Mouse (Mus musculus) stomach, embryonic 14.5 days (tissue): Measurements from ENCODE around the gene Trpm7. TPM values are rescaled to one million over a fixed set of nuclear protein-coding genes. Genes with fewer than 3 reads are reported as not detected.

Experiments used
- ATAC-seq: fragments of 200-750 bp; cut with Nextera tagmentation; 2 replicates; pipeline ENCODE4 v1.8.0; 2017; ENCODE audit warnings: low read depth, moderate TSS enrichment; ENCODE audit not compliant: insufficient number of reproducible peaks, insufficient read depth, low FRiP score
- H3K27ac ChIP-seq: fragments of 300-500 bp; sonication (generic); 2 replicates; pipeline ENCODE4 v1.5.1; 2014; ENCODE audit warnings: mild to moderate bottlenecking, low read length, moderate library complexity, mixed read lengths
- H3K27me3 ChIP-seq: fragments of 300-500 bp; sonication (generic); 2 replicates; pipeline ENCODE4 v1.6.1; 2014; ENCODE audit warnings: low read length, control low read depth, mixed read lengths; ENCODE audit not compliant: control insufficient read depth, insufficient read depth
- H3K36me3 ChIP-seq: fragments of 300-500 bp; sonication (generic); 2 replicates; pipeline ENCODE4 v1.6.1; 2014; ENCODE audit warnings: mild to moderate bottlenecking, control low read depth, low read length, moderate library complexity, mixed read lengths; ENCODE audit not compliant: control insufficient read depth, insufficient read depth
- H3K4me1 ChIP-seq: fragments of 300-500 bp; sonication (generic); 2 replicates; pipeline ENCODE4 v1.6.1; 2014; ENCODE audit warnings: low read length, control low read depth, mixed read lengths; ENCODE audit not compliant: control insufficient read depth, insufficient read depth
- H3K4me2 ChIP-seq: fragments of 300-500 bp; sonication (generic); replicated peaks from 2 replicates; pipeline ENCODE4 v1.6.1; 2014; ENCODE audit warnings: low read depth, low read length, control low read depth
- H3K4me3 ChIP-seq: fragments of 300-500 bp; sonication (generic); 2 replicates; pipeline ENCODE4 v1.5.1; 2014; ENCODE audit warnings: low read depth, low read length, control low read depth
- H3K9ac ChIP-seq: fragments of 300-500 bp; sonication (generic); replicated peaks from 2 replicates; pipeline ENCODE4 v1.6.1; 2014; ENCODE audit warnings: low read depth, mild to moderate bottlenecking, control low read depth, low read length, moderate library complexity, mixed read lengths
- H3K9me3 ChIP-seq: fragments of 300-500 bp; sonication (generic); 2 replicates; pipeline ENCODE4 v1.6.1; 2016; ENCODE audit warnings: low read depth, low read length, control low read depth; ENCODE audit not compliant: control insufficient read depth
- WGBS: fragments of 180-500 bp; shearing (Covaris S2); extraction: QIAGEN DNeasy Blood & Tissue Kit; methylation state at CpG from one replicate; pipeline ENCODE4 v1.1.7; 2014; 5-methylcytosine and 5-hydroxymethylcytosine counted together
- polyA plus RNA-seq: library from polyadenylated mRNA; unstranded; fragments of >200 nt; fragmentation: Nextera tagmentation; extraction: Ambion mirVana; gene quantifications from 2 replicates; pipeline ENCODE4 v1.2.1, GENCODE M21; 2014

Gene Trpm7
- polyA plus RNA-seq, 1 experiment from 2014 or later = 71.1 TPM

DNA sequence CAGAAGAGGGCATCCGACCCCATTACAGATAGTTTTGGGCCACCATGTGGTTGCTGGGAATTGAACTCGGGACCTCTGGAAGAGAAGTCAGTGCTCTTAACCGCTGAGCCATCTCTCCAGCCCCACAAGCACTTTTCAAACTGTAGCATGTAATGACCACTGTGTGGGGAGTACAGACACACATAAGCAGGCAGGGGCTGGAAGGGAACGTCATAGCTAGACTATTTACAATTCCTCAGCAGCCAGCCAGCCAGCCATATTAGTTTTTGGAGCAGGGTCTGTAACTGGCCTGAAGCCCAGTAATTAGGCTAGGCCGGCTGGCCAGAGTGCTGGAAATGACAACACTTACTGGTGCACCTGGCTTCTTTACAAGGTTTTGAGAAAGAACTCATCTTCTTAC is 77.6 kb downstream of the Trpm7 start:
- Histone ChIP-seq H3K36me3 (peaks cover 60% of the 10 kb centered on the region), H3K4me3 (no peak overlapping the region), H3K27me3 (no peaks in the 10 kb centered on the region), H3K9me3 (no peaks in the 10 kb centered on the region), H3K27ac (no peak overlapping the region), H3K4me1 (no peaks in the 10 kb centered on the region), H3K9ac (no peak overlapping the region), H3K4me2 (no peak overlapping the region)
- no peak for ATAC-seq
- WGBS = 78% methylated on average over 5 of the region's 5 CpGs

DNA sequence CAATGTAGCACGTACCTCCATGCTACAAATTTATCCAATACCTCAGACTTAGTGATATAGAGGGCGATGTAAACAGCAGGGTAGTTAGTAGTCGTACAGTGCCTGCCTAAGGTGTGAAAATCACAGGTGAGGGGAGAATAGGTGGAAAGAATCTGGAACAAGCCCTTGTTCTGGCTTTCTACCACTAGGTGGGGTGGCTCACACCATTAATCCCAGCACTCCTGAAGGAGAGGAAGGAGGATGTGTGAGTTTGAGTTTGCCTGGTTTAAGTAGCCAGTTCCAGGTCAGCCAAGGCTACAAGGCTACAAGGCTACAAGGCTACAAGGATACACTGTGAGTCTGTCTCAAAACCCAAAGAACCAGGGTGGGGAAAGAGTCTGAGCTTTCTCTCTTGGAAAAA is 80.3 kb downstream of the Trpm7 start:
- WGBS = 80% methylated on average over 3 of the region's 3 CpGs
- Histone ChIP-seq H3K27ac (no peak overlapping the region), H3K27me3 (no peaks in the 10 kb centered on the region), H3K9me3 (no peaks in the 10 kb centered on the region), H3K9ac (no peak overlapping the region), H3K4me1 (no peaks in the 10 kb centered on the region), H3K4me3 (no peak overlapping the region), H3K36me3 (peaks cover 66% of the 10 kb centered on the region), H3K4me2 (no peak overlapping the region)
- no peak for ATAC-seq

DNA sequence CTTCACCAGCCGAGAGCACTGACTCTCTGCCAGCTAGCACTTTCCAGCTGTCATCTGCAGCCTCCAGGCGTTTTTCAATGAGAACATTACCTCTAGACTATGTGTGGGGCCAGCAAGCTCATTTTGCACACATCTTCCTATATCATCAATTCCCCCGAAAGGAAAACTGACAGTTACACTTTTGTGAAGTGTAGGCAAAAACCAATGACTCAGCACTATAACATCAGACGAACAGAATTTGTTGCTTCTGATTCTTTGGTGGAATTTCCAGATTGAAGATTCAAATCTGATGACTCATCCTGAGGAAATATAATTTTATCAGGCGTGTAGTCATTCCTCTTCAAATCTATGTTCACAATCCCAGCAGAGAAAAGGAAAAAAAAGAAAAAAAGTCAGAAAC is 83.4 kb downstream of the Trpm7 start:
- Histone ChIP-seq H3K4me1 (no peaks in the 10 kb centered on the region), H3K27ac (no peak overlapping the region), H3K27me3 (no peaks in the 10 kb centered on the region), H3K4me3 (no peak overlapping the region), H3K9me3 (no peaks in the 10 kb centered on the region), H3K4me2 (no peak overlapping the region), H3K36me3 (peaks cover 51% of the 10 kb centered on the region), H3K9ac (no peak overlapping the region)
- no peak for ATAC-seq
- WGBS = 74% methylated on average over 5 of the region's 5 CpGs

DNA sequence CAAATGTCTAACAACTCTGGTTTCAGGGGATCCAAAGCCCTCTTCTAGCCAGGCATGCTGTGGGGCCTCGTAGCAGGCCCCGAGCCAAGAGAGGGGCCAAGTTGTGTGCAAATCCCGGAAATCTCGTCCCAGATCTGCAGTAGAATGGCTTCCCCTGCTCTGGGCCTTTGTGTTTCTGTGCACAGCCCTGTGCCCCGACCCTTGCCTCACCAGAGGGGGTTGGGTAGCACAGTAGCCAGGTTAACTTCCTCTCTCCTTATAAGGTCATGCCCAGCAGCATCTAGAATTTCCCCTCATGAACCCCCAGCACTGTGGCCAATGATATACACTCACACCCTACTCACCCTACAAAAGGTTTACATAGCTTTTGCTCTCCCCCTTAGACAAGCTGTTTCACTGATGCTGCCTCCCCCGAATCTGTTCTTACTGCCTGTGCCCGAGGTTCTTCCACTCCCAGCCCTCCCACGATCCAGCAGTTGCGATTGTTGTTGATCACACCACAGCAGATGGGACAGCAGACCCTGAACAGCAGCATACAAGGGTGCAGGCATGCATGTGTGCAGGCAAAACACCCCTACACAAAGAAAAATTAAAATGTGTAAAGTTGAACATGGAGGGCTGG is 88.2 kb downstream of the Trpm7 start:
- Histone ChIP-seq H3K27me3 (no peaks in the 10 kb centered on the region), H3K4me2 (no peak overlapping the region), H3K36me3 (peaks cover 17% of the 10 kb centered on the region), H3K4me3 (no peak overlapping the region), H3K27ac (peak overlapping the region; percentile 53; the same call in 1 of the 2 replicates), H3K4me1 (no peaks in the 10 kb centered on the region), H3K9me3 (no peaks in the 10 kb centered on the region), H3K9ac (no peak overlapping the region)
- 35% methylated on average over 9 of the region's 9 CpGs for WGBS
- peak; percentile 37 for ATAC-seq

DNA sequence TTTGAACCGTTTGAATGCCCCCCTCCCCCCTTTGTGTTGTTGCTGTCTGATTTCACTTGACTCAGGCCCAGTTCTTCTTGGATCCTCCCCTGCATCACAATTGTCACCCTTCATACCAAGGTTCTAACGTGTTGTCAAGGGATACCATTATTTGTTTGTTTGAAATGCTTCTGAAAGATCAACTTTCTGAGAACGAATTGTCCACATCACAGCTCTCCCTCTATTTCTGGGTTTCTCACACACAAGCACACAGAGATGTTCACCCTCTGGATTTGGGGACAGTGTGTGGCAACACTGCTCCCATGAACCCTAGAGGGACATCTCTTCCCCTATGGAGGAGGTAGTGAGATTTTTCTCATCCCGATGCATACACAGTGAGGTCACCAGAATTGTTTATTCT is 92.7 kb downstream of the Trpm7 start, which contains the start of gene Usp50:
Gene Usp50, minus strand, starts transcription at position 101 of the 400 bp plus-strand sequence.
- no peaks in the 10 kb centered on the region for H3K36me3 ChIP-seq
- H3K4me2 ChIP-seq = no peak within 1 kb of the TSS
- H3K4me3 ChIP-seq = no peak within 1 kb of the TSS
- no peak within 1 kb of the TSS for H3K27ac ChIP-seq
- ATAC-seq = no peak
- H3K4me1 ChIP-seq = no peaks in the 10 kb centered on the region
- WGBS = 62% methylated on average over 4 of the region's 4 CpGs
- H3K27me3 ChIP-seq = no peaks in the 10 kb centered on the region
- no peak within 1 kb of the TSS for H3K9ac ChIP-seq
- no peaks in the 10 kb centered on the region for H3K9me3 ChIP-seq

DNA sequence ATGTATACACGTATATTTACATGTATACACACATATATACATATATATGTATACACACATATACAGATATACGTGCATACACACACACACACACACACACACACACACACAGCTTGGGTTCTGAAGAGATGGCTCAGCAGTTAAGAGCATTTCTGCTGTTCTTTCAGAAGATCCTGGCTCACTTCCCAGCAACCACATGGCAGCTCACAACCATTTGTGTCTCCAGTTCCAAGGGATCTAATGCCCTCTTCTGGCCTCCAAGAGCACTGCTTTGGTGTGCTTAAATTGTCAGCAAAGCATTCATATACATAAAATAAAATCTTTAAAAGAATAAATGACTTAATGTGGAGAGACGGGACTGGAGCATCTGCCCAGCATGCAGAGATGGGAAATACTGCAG is 93.6 kb downstream of the Trpm7 start:
- Histone ChIP-seq H3K4me2 (no peak overlapping the region), H3K36me3 (no peaks in the 10 kb centered on the region), H3K9ac (no peak overlapping the region), H3K27ac (no peak overlapping the region), H3K9me3 (no peaks in the 10 kb centered on the region), H3K27me3 (no peaks in the 10 kb centered on the region), H3K4me3 (no peak overlapping the region), H3K4me1 (no peaks in the 10 kb centered on the region)
- WGBS = 81% methylated on average over 3 of the region's 3 CpGs
- no peak for ATAC-seq

DNA sequence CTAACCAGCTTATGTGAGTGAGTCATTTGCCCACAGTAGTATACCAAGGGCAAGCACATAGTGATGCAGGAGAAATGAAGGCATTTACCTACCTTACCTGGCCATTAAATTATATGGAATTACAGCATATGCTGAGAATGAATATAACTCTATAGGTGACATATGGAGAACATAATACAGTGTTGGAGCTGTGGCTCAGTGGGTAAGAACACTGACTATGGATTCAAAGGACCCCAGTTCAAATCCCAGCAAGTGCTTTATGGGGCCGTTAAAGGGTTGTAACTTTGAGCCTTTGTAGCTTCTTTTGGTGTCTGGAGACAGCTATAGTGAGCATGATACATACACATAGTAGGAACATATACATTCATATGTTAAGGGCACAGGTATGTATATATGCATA is 94.6 kb downstream of the Trpm7 start:
- no peak overlapping the region for H3K27ac ChIP-seq
- no peak overlapping the region for H3K4me2 ChIP-seq
- no peaks in the 10 kb centered on the region for H3K36me3 ChIP-seq
- no peak overlapping the region for H3K9ac ChIP-seq
- 85% methylated on average over 1 of the region's 1 CpGs for WGBS
- ATAC-seq = no peak
- no peaks in the 10 kb centered on the region for H3K27me3 ChIP-seq
- no peaks in the 10 kb centered on the region for H3K9me3 ChIP-seq
- H3K4me3 ChIP-seq = no peak overlapping the region
- no peaks in the 10 kb centered on the region for H3K4me1 ChIP-seq

DNA sequence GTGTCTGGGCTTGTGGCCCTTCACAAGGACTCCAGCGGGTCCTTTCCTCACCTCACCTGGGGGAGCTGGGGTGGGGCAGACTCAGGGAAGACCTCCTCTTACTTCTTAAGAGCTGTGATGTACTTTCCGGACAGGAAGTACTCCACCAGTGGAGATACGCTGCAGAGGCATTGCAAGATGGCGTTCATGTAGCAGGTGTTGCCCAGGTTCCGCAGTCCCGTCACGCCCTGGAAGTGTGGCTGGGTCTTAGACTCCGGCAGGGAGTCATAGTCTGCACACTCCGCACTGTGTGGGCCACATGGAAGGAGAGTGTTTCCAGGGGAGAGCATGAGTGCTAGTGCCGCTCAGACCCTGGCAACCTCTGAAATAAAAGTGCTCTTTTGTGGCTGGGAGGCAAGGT is 95.7 kb downstream of the Trpm7 start:
- WGBS = 87% methylated on average over 10 of the region's 10 CpGs
- no peaks in the 10 kb centered on the region for H3K9me3 ChIP-seq
- no peak overlapping the region for H3K27ac ChIP-seq
- H3K9ac ChIP-seq = no peak overlapping the region
- H3K4me3 ChIP-seq = no peak overlapping the region
- no peaks in the 10 kb centered on the region for H3K27me3 ChIP-seq
- no peak overlapping the region for H3K4me2 ChIP-seq
- H3K36me3 ChIP-seq = no peaks in the 10 kb centered on the region
- ATAC-seq = no peak
- no peaks in the 10 kb centered on the region for H3K4me1 ChIP-seq

DNA sequence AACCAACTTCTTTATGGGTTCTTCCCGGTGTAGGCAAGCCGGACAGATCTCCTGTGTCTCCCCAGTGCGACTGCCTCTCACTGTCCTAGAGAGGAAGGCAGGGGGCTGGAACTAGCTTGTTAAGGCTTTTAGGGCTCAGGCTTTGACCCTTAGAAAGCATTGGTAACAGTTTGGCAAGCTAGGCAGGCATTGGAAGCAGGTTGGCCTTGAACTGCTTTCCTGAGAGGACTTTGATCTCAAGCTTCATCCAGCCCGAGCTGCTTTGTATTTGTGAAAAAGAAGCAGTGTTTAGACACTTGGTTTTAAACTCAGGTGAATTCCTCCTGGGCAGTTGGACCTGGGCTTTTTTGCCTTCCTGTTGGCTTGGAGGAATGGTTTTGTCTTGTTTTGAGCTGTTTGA is 97.2 kb downstream of the Trpm7 start:
- Histone ChIP-seq H3K4me1 (no peaks in the 10 kb centered on the region), H3K9me3 (no peaks in the 10 kb centered on the region), H3K27ac (no peak overlapping the region), H3K27me3 (no peaks in the 10 kb centered on the region), H3K4me3 (no peak overlapping the region), H3K36me3 (no peaks in the 10 kb centered on the region), H3K4me2 (no peak overlapping the region), H3K9ac (no peak overlapping the region)
- WGBS = 88% methylated on average over 4 of the region's 4 CpGs
- ATAC-seq = no peak
